Mouse (Mus musculus): ENCODE data around the gene Phc2.

The Phc2 gene

DNA sequence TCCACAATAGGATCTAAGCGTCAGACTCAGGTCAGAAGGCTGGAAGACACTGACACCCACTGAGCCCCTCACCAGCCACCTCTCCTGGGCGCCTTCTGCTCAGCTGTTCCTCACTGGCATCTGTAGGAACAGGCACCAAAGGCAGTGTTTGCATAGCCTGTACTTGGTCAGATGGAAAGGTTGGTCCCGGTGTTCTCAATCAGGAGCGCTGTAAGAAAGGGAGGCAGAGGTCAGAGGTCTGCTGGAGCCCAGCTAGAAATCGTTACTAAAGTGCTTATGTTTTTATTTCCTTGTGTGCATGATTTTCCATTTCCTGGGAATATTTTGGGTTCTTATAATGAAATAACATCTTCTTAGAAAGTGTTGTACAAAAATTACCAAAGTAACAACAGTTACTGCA lies 87.4 kb downstream of the Phc2 start:
- DNase-seq (ENCODE audit: low read depth, low spot score) = no peak

DNA sequence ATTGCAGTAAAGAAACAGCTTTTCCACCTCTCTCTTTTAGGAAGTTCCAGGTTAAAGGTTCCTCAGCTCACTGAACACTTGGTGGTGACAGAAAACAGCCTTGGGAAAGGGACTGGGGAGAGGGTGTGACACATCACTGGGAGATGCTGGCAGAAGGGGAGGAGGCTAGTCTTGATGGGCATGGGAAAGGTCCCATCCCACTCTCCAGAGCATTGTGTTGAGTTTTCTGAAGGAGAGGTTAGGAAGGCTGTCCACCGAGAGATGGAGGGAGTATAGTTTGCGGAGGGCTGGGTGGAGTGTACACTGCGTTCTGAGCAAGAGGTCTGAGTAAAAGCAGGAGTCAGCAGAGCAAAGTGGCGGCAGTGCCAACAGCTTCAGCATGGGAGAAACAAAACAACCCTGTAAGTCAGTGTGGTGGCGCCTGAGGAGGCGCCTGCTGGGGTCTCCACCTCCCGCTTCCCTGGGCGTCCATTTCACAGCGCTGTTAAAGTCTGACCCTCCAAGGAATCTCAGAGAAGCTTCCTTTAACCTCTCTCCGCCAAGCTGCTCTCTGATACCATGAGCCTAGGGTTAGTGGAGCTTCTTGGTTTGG lies 88.0 kb downstream of the Phc2 start:
- DNase-seq (ENCODE audit: low read depth, low spot score) = no peak

DNA sequence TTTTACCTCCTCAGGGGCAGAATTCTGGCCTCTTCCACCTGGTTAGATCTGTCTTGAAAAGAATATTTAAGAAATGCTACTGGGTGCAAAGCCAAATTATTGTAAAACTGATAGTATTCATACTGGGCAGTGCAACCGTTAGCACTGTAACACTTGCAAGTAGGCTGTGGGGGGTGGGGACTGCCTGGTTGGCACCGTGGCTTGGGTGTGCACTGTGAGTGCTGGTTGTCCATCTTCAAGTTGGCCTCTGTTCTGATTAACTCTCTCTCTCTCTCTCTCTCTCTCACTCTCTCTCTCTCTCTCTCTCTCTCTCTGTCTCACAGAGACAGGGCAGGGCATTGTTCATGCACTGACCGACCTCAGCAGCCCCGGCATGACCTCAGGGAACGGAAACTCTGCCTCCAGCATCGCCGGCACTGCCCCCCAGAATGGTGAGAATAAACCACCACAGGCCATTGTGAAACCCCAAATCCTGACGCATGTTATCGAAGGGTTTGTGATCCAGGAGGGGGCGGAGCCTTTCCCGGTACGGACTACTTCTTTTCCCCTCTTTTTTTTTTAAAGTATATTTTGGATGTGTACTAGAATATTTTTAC lies 88.6 kb downstream of the Phc2 start:
- no peak for DNase-seq (ENCODE audit: low read depth, low spot score)

DNA sequence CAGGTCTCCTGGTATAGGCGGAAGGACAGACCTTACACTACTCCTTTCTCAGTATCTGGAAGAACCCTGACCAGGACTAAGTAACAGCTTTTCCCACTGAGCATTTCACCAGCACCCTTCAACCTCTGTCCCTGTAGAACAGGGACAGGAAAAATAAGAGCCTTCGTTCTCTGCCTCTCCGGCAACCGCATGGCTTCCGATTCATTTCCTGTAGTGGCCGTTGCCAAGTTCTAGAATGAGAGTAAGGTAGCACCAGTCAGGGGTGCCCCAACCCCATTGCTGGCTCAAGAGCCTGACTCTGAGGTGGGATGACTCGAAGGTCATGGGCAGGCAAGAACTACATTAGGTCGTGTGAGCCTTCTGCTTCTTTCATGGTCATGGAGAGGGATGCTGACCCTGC lies 90.7 kb downstream of the Phc2 start:
- DNase-seq (ENCODE audit: low read depth, low spot score) = no peak

GRCm38 (mm10) chr4:128747614-128748270 lies 93.2 kb downstream of the Phc2 start:
- no peak for DNase-seq (ENCODE audit: low read depth, low spot score)

DNA sequence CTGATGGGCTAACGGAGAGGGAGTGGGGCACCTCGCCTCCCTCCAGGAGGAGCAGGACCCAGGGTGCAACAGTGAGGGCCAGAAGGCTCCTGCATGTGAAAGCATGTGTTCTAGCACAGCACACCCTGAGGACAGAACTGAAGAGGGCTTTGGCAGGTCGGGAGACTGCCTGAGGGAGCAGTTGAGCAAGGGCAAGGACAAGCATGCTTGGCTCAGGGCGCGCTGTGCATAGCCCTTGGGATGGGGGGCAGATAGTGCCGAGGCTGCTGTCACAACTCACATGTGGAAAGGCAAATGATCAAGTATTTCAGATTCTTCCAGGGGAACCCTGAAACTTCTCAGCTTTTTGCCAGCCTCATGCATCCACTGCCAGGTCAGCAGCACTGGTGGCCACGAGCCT lies 93.8 kb downstream of the Phc2 start:
- DNase-seq (ENCODE audit: low read depth, low spot score) = no peak

DNA sequence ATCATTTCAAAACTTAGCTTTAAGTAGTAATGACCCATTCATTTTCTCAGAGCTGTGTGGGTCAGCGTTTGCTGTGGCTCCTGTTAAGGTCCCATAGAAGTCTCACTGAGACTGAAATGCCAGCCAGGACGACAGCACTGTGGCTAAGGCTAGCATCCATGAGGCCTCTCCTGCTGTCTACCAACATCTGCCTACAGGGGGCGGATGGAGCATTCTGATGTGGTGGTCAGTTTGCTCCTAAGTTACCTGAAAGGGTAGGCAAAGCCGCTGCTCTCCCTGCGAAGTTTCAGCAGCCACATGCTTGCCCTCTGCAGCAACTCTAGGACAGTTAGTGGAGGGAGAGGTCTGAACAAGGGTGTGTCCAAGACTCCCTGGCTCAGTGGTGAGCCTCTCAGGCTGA lies 96.5 kb downstream of the Phc2 start:
- no peak for DNase-seq (ENCODE audit: low read depth, low spot score)

- no peak for DNase-seq (ENCODE audit: low read depth, low spot score)
Measured at GRCm38 (mm10) chr4:128752031-128752757, 97.7 kb downstream of the Phc2 start.

GRCm38 (mm10) chr4:128753571-128753970 lies 99.1 kb downstream of the Phc2 start:
- DNase-seq (ENCODE audit: low read depth, low spot score) = no peak

- DNase-seq (ENCODE audit: low read depth, low spot score) = no peak
Measured at GRCm38 (mm10) chr4:128755064-128755463, 100.6 kb downstream of the Phc2 start, which contains the start of gene A3galt2. Gene A3galt2 (plus strand): TSS chr4:128755364.

GRCm38 (mm10) chr4:128755900-128756299 lies 101.4 kb downstream of the Phc2 start:
- DNase-seq (ENCODE audit: low read depth, low spot score) = no peak

GRCm38 (mm10) chr4:128759214-128759613 lies 104.7 kb downstream of the Phc2 start:
- no peak for DNase-seq (ENCODE audit: low read depth, low spot score)

GRCm38 (mm10) chr4:128760029-128760428 lies 105.5 kb downstream of the Phc2 start:
- no peak for DNase-seq (ENCODE audit: low read depth, low spot score)

GRCm38 (mm10) chr4:128766929-128767328 lies 112.4 kb downstream of the Phc2 start:
- no peak for DNase-seq (ENCODE audit: low read depth, low spot score)

- DNase-seq (ENCODE audit: low read depth, low spot score) = no peak
Measured at GRCm38 (mm10) chr4:128768120-128768519, 113.6 kb downstream of the Phc2 start.

- DNase-seq (ENCODE audit: low read depth, low spot score) = no peak
Measured at GRCm38 (mm10) chr4:128769569-128770355, 115.3 kb downstream of the Phc2 start.

- no peak for DNase-seq (ENCODE audit: low read depth, low spot score)
Measured at GRCm38 (mm10) chr4:128770698-128771097, 116.2 kb downstream of the Phc2 start.

DNA sequence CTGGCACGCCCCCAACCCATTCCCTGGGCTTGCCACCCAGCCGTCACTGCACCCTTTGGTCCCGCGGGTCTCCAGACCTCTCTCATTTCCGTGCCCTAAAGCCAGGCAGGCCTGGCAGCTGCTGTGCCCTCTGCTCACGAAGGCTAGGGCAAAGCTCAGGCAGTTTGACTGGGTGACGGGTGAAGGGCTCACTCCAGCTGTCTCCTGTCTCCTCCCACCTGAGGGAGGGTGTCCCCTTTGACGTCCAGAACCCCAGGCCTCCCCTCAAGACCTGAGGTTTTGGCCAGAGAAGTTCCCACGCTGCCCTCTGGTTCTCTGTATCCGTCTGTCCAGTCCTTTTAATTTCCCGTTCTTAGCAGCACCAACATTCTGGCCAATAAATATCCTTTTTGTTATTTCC lies 119.3 kb downstream of the Phc2 start:
- DNase-seq (ENCODE audit: low read depth, low spot score) = no peak

GRCm38 (mm10) chr4:128774467-128774866 lies 120.0 kb downstream of the Phc2 start:
- no peak for DNase-seq (ENCODE audit: low read depth, low spot score)

GRCm38 (mm10) chr4:128776568-128777289 lies 122.2 kb downstream of the Phc2 start:
- no peak for DNase-seq (ENCODE audit: low read depth, low spot score)

- peak; percentile 42 for DNase-seq (ENCODE audit: low read depth, low spot score)
Measured at GRCm38 (mm10) chr4:128777593-128777992, 123.1 kb downstream of the Phc2 start.
